Mouse (Mus musculus) neural tube, embryonic 11.5 days (tissue): ENCODE data around the gene Zfp937. TPM values are rescaled to one million over a fixed set of nuclear protein-coding genes. Genes with fewer than 3 reads are reported as not detected.
"Not testable (repeated sequence)": the region's sequence is repeated elsewhere in the genome, so short reads cannot be mapped to it uniquely, and the experiment has no call there.

Source experiments
- ATAC-seq: fragments of 200-750 bp; cut with Nextera tagmentation; 2 replicates; pipeline ENCODE4 v1.8.0; 2017; ENCODE audit warnings: moderate number of reproducible peaks, mild to moderate bottlenecking, moderate TSS enrichment, moderate library complexity; ENCODE audit not compliant: insufficient read depth, low FRiP score, low TSS enrichment
- DNase-seq: peaks from one replicate; pipeline ENCODE4 v3.0.0-alpha.2; 2015; ENCODE audit warnings: low spot score
- H3K27ac ChIP-seq: fragments of 300-500 bp; sonication (generic); 2 replicates; pipeline ENCODE4 v1.5.1; 2014; ENCODE audit warnings: low read depth, mild to moderate bottlenecking, low read length
- H3K27me3 ChIP-seq: fragments of 300-500 bp; sonication (generic); 2 replicates; pipeline ENCODE4 v1.6.1; 2014; ENCODE audit warnings: mild to moderate bottlenecking, low read length, mixed read lengths; ENCODE audit not compliant: control insufficient read depth, insufficient read depth
- H3K36me3 ChIP-seq: fragments of 300-500 bp; sonication (generic); 2 replicates; pipeline ENCODE4 v1.6.1; 2014; ENCODE audit warnings: mild to moderate bottlenecking, low read length, moderate library complexity, mixed read lengths; ENCODE audit not compliant: control insufficient read depth, insufficient read depth
- H3K4me1 ChIP-seq: fragments of 300-500 bp; sonication (generic); 2 replicates; pipeline ENCODE4 v1.6.1; 2014; ENCODE audit warnings: low read length, mixed read lengths; ENCODE audit not compliant: control insufficient read depth, insufficient read depth
- H3K4me2 ChIP-seq: fragments of 300-500 bp; sonication (generic); 2 replicates; pipeline ENCODE4 v1.6.1; 2014; ENCODE audit warnings: low read depth, mild to moderate bottlenecking, moderate library complexity
- H3K4me3 ChIP-seq: fragments of 300-500 bp; sonication (generic); 2 replicates; pipeline ENCODE4 v1.5.1; 2014; ENCODE audit warnings: low read depth, low read length
- H3K9ac ChIP-seq: fragments of 300-500 bp; sonication (generic); 2 replicates; pipeline ENCODE4 v1.6.1; 2014; ENCODE audit warnings: mild to moderate bottlenecking, low read length
- H3K9me3 ChIP-seq: fragments of 300-500 bp; sonication (generic); 2 replicates; pipeline ENCODE4 v1.6.1; 2016; ENCODE audit warnings: low read length; ENCODE audit not compliant: control insufficient read depth
- WGBS: fragments of 180-500 bp; shearing (Covaris S2); extraction: QIAGEN DNeasy Blood & Tissue Kit; methylation state at CpG from one replicate; pipeline ENCODE4 v1.1.7; 2014; 5-methylcytosine and 5-hydroxymethylcytosine counted together
- polyA plus RNA-seq: library from polyadenylated mRNA; unstranded; fragments of >200 nt; fragmentation: Nextera tagmentation; extraction: Ambion mirVana; gene quantifications from 2 replicates; pipeline ENCODE4 v1.2.1, GENCODE M21; 2014

The Zfp937 gene
- polyA plus RNA-seq, 1 experiment from 2014 or later, result 14.0 TPM

DNA sequence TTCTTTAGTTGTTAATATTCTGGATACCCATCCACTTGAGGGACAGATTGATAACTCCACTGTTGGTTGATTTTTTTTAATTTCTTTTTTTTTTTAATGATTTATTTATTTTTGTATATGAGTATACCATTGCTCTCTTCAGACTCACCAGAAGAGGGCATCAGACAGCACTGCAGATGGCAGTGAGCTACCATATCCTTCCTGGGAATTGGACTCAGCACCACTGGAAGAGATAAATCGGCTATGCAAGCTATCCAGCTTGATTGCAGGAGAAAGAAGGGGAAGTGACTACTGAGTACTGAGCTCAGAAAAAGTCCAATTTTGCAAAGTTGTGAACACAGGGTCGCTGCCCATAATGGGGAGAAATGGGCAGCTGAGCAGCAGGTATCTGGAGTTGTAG lies 39.0 kb downstream of the Zfp937 start:
- not testable (repeated sequence) for DNase-seq, H3K27me3 ChIP-seq, H3K4me1 ChIP-seq, H3K9me3 ChIP-seq, H3K4me3 ChIP-seq, ATAC-seq, H3K4me2 ChIP-seq, H3K27ac ChIP-seq, H3K36me3 ChIP-seq, H3K9ac ChIP-seq
- WGBS, result 61% methylated on average over 2 of the region's 2 CpGs

DNA sequence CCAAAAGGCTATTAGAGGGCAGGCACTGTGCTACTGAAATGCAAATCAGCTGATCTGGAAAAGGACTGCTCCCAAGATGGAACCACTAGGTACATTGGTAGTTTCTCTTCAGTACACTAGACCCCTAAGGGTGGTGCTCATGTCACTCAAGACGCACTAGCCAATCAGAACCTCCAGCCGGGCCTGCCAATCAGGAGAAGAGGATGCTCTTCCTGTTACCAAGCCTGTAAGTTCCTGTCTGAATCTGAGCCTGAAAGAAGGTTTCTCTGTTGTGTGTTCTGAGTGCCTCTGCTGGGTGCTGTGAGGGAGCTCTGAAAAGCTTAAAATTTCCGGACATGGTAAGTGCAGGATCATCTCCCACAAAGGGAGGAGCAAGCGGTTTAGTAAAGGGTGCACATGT lies 39.4 kb downstream of the Zfp937 start, which contains the start of gene Gm14124:
Gm14124 (plus strand) TSS at position 227 of the 400 bp plus-strand sequence.
- ATAC-seq, H3K4me1 ChIP-seq, H3K9ac ChIP-seq, H3K9me3 ChIP-seq, H3K4me3 ChIP-seq, H3K27ac ChIP-seq, H3K4me2 ChIP-seq, DNase-seq, H3K27me3 ChIP-seq, H3K36me3 ChIP-seq: not testable (repeated sequence)
- WGBS, result 85% methylated on average over 3 of the region's 4 CpGs

Other genes starting within 250 kb of the Zfp937 start
- gene Zfp120, start 81.4 kb upstream of the Zfp937 start, polyA plus RNA-seq, result 9.8 and 10.0 TPM in 2 replicates
- gene Gm10770, start 38.4 kb upstream of the Zfp937 start, polyA plus RNA-seq, result not detected in 2 replicates
- gene Gm14139, start 36.3 kb upstream of the Zfp937 start, polyA plus RNA-seq, result not detected in 2 replicates
- gene Gm21994, start 37.5 kb downstream of the Zfp937 start, polyA plus RNA-seq, result 2.7 and 3.6 TPM in 2 replicates
- not detected in 2 replicates for gene Gm14124, start 39.4 kb downstream of the Zfp937 start, polyA plus RNA-seq
- gene Gm10130, start 105.6 kb downstream of the Zfp937 start, polyA plus RNA-seq, result 1.4 and 2.9 TPM in 2 replicates
- gene 3300002I08Rik, start 144.7 kb downstream of the Zfp937 start, polyA plus RNA-seq, result 12.6 and 13.0 TPM in 2 replicates
- 8.6 and 9.0 TPM in 2 replicates for gene Zfp442, start 233.4 kb downstream of the Zfp937 start, polyA plus RNA-seq